Mouse (Mus musculus) thymus, adult 18-20 months (tissue): ENCODE results near the gene Psmc3ip.
"Not testable (repeated sequence)": the region's sequence is repeated elsewhere in the genome, so short reads cannot be mapped to it uniquely, and the experiment has no call there.

Experiments used
- DNase-seq, 2 experiments: peaks; one replicate each; pipeline ENCODE4 v3.0.0; 2022; ENCODE audit warnings: mixed read lengths in 2 of 2

Gene Psmc3ip

GRCm38 (mm10) chr11:101095314-101096024 lies at the start of gene Psmc3ip:
Psmc3ip (minus strand) TSS chr11:101095436.
- peak; percentile 84 to 90 for DNase-seq

GRCm38 (mm10) chr11:101143338-101144225 lies 48.3 kb upstream of the Psmc3ip start:
- peak; percentile 30 to 61 for DNase-seq

- no peak for DNase-seq
Measured at GRCm38 (mm10) chr11:101142215-101142967, 47.2 kb upstream of the Psmc3ip start.

DNA sequence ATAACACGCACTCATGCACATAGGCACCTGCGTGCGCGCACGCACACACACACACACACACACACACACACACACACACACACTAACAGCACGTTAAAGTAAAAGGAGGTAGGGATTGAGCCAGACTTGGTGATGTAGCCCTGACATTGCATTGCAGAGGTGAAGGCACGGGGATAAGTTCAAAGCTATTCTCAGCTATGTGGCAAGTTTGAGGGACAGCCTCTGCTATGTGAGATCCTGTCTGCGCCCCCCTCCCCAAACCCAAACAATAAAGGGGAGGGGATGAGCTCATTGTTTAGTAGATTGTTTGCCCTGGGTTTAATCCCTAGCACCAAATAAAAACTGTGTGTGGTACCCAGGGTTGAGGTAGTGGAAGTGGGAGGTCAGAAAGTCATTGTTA lies 45.9 kb upstream of the Psmc3ip start:
- no peak for DNase-seq

GRCm38 (mm10) chr11:101140164-101140819 lies 45.1 kb upstream of the Psmc3ip start:
- no peak for DNase-seq

DNA sequence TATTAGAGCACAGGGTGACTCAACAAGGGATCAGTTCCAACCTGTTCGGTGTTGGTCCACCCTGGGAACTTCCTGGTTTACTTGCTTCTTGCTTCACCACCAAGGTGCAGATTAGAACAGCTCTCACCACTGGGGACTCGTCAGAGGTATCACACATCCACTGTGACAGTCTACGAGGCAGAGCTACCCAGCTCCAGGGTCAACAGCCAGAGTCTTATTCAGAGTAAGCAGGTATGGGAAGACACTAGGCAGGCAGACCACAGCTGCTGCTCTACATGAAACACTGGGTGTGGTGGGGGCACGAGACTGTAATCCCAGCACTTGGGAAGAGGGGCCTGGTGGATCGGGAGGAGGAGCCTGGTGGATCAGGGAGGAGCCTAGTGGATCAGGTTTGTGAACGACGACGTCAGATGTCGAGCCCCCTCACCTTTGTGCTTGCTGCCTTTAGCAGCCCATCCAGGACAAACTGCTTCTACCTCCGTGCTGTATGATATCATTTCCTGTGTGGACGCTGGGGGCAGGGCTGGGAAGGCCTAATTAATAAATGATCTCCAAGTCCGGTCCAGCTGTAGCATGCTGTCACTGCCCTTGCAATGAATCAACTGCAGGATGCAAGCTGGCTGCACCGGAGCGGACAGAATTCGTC lies 43.4 kb upstream of the Psmc3ip start:
- no peak for DNase-seq

DNA sequence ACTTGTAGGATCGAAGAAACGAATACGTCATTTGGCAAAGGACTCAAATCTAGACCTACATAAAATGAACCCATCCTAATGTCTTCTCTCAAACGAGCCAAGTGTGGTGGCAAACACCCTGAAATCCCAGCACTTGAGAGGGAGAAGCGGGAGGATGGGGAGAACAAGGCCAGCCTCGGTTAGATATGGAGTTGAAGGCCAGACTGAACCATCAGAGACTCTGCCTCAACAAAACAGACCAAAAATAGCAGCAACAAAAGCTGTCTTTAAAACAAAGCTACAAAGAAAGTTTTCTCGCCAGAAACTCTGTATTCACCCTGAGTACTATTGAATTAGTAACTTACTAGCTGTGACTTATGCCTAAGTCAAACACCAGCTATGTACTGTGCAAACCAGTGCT lies 41.8 kb upstream of the Psmc3ip start:
- no peak for DNase-seq

DNA sequence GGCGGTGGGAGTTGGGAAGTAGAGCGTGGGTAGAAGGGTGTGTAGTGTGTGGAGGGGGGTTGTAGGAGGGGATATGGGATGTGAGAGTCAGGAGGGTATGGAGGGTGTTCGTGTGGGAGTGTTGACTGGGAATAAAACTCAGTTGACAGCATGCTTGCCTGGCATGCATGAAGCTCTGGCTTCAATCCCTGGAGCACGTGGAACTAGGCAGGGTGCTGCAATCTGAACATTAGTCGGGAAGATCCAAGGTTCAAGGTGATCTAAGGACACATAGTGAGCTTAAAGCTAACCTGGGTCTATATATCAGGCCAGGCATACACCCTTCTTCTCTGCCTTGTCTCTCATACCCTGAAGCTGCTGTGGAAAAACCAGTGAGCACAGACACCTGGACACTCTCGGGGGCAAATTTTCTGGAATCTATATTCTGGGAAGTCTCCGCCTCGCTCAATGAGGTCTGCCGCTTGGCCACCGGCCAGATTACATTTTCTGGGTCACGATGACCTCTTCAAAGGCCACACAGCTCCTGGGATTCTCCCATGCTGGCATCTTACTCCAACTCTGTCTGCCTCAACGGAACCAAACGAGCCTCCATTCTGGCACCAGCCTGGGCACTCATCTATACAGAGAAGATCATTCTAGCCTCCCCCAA lies 39.1 kb upstream of the Psmc3ip start:
- DNase-seq: no peak

- no peak for DNase-seq
Measured at GRCm38 (mm10) chr11:101133037-101133436, 37.8 kb upstream of the Psmc3ip start.

GRCm38 (mm10) chr11:101131701-101132100 lies 36.5 kb upstream of the Psmc3ip start:
- no peak for DNase-seq

DNA sequence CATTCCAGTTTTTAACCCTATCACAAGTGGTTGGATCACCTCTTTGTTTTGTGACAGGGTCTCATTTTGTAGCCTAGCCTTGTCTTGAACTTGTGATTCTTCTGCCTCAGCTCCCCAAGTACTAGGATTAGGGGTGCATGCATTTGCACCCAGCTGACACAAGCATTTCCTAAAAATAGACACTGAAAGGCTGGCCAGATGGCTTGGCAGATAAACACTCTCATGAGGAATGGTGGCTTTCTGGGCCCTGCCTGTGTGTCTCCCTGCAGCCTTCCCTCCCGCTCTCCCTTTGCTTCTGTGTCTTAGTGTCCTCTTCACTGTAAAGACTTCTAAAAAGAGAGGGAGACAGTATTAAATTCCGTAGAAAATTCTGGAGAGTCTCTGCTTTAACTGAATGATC lies 36.0 kb upstream of the Psmc3ip start:
- no peak for DNase-seq

GRCm38 (mm10) chr11:101130056-101130756 lies 35.0 kb upstream of the Psmc3ip start:
- DNase-seq: no peak

DNA sequence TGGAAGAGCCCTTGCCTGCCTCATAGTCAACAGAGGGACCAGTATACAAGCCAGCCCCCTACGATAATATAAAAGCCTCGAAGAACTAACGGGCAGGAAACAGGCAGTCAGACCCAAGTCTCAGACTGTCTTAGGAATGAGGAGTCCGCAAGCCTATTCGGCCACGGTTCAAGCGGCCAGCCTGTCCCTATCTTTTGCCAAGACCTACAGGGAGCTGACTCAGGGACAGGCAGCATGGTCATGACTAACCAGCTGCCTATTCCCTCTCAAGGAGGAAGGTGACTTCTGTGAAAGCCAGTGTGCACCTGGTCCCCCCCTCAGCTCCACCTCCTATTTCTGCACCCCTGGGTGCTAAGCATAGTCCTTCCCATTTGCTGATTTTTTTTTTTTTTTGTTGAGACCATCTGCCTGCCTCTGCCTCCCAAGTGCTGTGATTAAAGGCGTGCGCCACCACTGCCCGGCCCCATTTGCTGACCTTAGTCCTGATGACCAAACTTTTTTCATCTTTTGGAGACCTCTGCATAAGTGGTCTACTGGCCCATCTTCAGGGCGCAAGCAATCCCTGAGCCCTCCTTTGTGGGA lies 33.9 kb upstream of the Psmc3ip start:
- DNase-seq: no peak

- DNase-seq: no peak
Measured at GRCm38 (mm10) chr11:101127075-101127474, 31.8 kb upstream of the Psmc3ip start.

DNA sequence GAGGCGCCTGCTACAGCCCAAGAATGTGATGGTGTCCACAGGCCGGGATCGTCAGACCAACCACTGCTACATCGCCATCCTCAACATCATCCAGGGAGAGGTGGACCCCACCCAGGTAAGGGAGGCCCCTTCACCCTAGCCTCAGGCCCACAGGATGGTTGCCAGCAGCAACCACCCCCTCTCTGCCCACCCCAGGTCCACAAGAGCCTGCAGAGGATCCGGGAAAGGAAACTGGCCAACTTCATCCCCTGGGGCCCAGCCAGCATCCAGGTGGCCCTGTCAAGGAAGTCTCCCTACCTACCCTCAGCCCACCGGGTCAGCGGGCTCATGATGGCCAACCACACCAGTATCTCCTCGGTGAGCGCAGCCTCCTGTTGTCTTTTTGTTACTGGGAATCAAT lies 29.8 kb upstream of the Psmc3ip start:
- not testable (repeated sequence) for DNase-seq

DNA sequence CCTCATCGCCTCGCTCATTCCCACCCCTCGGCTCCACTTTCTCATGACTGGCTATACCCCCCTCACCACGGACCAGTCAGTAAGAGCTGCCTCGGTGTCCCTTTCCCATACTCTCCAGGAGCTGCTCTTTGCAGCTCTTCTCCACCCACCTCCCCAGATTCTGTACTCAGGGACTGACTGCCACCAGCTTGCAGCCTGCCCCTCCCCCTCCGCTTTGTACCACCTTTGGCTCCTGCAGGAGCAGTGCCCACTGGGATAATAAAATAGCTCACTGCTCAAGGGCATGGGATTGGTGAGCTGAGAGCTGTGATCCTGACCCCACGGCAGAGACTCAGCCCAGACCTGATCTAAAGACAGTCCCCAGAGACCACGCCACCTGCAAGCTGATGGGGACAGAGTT lies 29.3 kb upstream of the Psmc3ip start:
- DNase-seq: not testable (repeated sequence)

DNA sequence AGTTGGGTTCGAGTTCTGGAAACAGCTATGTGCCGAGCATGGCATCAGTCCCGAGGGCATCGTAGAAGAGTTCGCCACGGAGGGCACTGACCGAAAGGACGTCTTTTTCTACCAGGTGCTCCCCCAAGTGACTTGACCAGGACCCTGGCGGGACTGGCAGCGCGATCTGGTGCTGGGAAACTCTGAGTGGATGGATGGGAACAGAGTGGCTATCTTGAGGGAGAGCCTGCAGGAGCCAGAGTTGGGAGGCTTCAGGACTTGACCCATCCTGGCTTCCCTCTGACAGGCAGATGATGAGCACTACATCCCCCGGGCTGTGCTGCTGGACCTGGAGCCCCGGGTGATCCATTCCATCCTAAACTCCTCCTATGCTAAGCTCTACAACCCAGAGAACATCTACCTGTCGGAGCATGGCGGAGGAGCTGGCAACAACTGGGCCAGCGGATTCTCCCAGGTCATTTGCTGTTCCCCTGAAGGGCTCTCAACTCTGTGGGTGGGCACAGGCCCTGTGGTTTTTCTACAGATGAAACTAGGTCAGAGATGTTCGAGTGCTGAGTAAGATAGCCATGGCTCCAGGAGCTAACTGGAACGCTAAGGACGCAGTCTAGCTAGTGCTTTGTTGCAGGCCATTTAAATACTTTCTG lies 25.4 kb upstream of the Psmc3ip start:
- DNase-seq: no peak

DNA sequence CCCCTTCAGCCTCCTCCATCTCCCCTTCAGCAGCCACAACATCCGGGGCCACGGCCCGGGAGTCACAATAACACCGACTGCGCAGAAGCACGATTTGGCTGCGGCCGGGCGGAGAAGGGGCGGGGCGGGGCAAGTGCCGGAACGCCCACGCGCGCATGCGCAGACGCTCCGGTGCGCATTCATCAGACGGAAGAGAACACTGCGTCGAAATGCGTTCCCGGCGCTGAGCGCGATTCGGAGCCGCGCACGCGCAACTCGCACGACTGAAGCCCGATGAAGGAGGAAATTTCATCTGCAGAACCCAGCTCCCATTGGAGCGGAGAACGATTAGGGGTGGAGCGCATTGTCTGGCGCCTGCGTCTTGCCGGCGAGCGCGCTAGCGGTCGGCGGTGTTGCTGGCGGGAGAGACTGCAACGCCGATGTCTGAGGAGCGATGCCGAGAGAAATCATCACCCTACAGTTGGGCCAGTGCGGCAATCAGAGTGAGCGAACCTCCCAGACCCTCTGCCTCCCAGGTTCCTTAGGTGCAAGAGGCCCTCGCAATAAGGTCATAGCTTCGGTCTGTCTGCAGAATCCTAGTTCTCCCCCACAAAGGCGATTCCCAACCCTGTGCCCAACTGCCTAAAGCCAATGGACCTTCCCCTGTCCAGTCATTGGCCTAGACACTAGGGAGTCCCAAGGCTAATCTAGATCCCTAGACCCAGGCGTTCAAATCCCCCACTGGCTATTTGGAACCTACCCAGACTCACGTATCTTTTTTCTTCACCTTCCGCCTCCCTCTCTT lies 24.7 kb upstream of the Psmc3ip start, which contains the start of the genes Retreg3 and Tubg1:
Gene Retreg3, minus strand, starts transcription at position 133 of the 784 bp plus-strand sequence.
Gene Tubg1, plus strand, starts transcription at position 178 of the 784 bp plus-strand sequence.
- DNase-seq: peak; percentile 98
